Mouse (Mus musculus) embryonic facial prominence, embryonic 15.5 days (tissue): ENCODE results near the gene Kmt2e. TPM values are rescaled to one million over a fixed set of nuclear protein-coding genes. Genes with fewer than 3 reads are reported as not detected.

Experiments
- ATAC-seq: fragments of 200-750 bp; cut with Nextera tagmentation; 2 replicates; pipeline ENCODE4 v1.8.0; 2017; ENCODE audit warnings: low read depth, moderate TSS enrichment; ENCODE audit not compliant: insufficient number of reproducible peaks, low FRiP score, low TSS enrichment
- H3K27ac ChIP-seq: fragments of 300-500 bp; sonication (generic); replicated peaks from 2 replicates; pipeline ENCODE4 v1.5.1; 2015; ENCODE audit warnings: mild to moderate bottlenecking, inconsistent platforms
- H3K27me3 ChIP-seq: fragments of 300-500 bp; sonication (generic); 2 replicates; pipeline ENCODE4 v1.6.1; 2015; ENCODE audit warnings: inconsistent platforms
- H3K36me3 ChIP-seq: fragments of 300-500 bp; sonication (generic); 2 replicates; pipeline ENCODE4 v1.6.1; 2015; ENCODE audit warnings: mild to moderate bottlenecking, inconsistent platforms
- H3K4me1 ChIP-seq: fragments of 300-500 bp; sonication (generic); 2 replicates; pipeline ENCODE4 v1.6.1; 2015; ENCODE audit warnings: inconsistent platforms
- H3K4me2 ChIP-seq: fragments of 300-500 bp; sonication (generic); replicated peaks from 2 replicates; pipeline ENCODE4 v1.6.1; 2015; ENCODE audit warnings: mild to moderate bottlenecking, inconsistent platforms
- H3K4me3 ChIP-seq: fragments of 300-500 bp; sonication (generic); replicated peaks from 2 replicates; pipeline ENCODE4 v1.5.1; 2015; ENCODE audit warnings: mild to moderate bottlenecking, inconsistent platforms
- H3K9ac ChIP-seq: fragments of 300-500 bp; sonication (generic); 2 replicates; pipeline ENCODE4 v1.6.1; 2015; ENCODE audit warnings: inconsistent platforms
- H3K9me3 ChIP-seq: fragments of 300-500 bp; sonication (generic); replicated peaks from 2 replicates; pipeline ENCODE4 v1.6.1; 2016; ENCODE audit warnings: inconsistent platforms
- WGBS: fragments of 180-500 bp; shearing (Covaris S2); methylation state at CpG from one replicate; pipeline ENCODE4 v1.1.7; 2015; 5-methylcytosine and 5-hydroxymethylcytosine counted together
- polyA plus RNA-seq: library from polyadenylated mRNA; unstranded; fragments of >200 nt; fragmentation: Nextera tagmentation; extraction: Ambion mirVana; gene quantifications from 2 replicates; pipeline ENCODE4 v1.2.1, GENCODE M21; 2015

Gene Kmt2e
- polyA plus RNA-seq, 1 experiment from 2014 or later, result 109 TPM

DNA sequence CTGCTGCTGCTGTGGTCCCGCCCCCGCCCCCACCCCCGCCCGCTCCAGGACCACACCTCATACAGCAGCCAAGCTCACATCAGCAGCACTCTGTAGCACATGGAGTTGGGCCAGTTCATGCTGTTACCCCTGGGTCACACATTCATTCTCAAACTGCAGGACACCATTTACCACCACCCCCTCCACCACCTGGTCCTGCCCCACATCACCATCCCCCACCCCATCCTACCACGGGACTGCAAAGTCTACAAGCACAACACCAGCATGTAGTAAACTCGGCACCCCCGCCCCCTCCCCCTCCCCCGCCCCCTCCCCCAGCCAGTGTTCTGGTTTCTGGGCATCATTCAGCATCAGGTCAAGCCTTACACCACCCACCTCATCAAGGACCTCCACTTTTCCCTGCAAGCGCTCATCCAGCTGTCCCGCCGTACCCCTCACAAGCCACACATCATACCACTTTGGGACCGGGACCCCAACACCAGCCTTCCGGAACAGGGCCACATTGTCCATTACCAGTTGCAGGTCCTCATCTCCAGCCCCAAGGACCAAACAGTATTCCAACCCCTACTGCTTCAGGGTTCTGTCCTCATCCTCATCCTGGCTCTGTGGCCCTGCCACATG lies 68.2 kb downstream of the Kmt2e start:
- Histone ChIP-seq H3K27ac (no peak overlapping the region), H3K9me3 (no peaks in the 10 kb centered on the region), H3K27me3 (no peaks in the 10 kb centered on the region), H3K4me3 (no peak overlapping the region), H3K36me3 (peaks cover 50% of the 10 kb centered on the region), H3K4me2 (no peak overlapping the region), H3K9ac (no peak overlapping the region), H3K4me1 (peaks cover 8% of the 10 kb centered on the region; the same call in 1 of the 2 replicates)
- ATAC-seq, result peak; percentile 57; the same call in 1 of the 2 replicates
- 55% methylated on average over 12 of the region's 13 CpGs for WGBS

DNA sequence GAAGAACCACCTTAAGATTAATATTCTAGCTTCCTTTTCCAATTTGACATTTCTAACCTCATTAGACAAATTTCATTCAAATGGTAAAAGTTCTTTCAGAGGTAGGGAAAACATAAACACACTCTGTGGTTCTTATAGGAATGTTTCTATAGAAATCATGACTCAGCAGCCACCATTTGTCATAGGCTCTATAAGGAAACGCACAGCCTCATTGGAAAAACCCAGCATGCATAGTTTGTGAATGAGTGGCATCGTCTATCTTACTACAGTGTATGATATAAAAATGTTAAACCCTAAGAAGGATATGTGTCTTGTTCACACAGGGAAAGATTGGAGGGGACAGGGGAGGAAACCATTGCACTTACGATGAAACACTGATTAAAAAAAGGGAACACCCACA lies 71.3 kb downstream of the Kmt2e start:
- Histone ChIP-seq H3K9me3 (no peaks in the 10 kb centered on the region), H3K36me3 (peaks cover 39% of the 10 kb centered on the region), H3K4me2 (no peak overlapping the region), H3K27me3 (no peaks in the 10 kb centered on the region), H3K4me3 (no peak overlapping the region), H3K27ac (no peak overlapping the region), H3K4me1 (peaks cover 8% of the 10 kb centered on the region; the same call in 1 of the 2 replicates), H3K9ac (no peak overlapping the region)
- WGBS, result 86% methylated on average over 3 of the region's 3 CpGs
- ATAC-seq, result no peak

DNA sequence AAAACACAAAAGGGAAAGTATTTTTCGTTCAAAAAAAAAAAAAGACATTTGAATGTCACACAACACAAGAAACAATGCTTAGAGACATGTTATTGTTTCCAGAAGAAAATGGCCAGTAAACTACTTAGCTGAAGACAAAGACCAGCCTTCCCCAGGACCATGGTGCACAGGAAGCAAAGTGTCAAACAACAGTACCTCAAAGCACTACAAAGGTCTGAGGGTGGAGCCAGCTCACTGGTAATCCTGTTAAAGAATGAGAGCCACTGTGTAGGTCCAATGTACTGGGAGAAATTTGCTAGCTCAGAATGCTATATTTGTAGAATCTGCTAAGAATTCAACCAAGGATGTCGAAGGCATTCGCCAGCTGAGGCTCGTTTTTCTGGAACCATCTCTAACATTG lies 73.0 kb downstream of the Kmt2e start:
- ATAC-seq, result no peak
- WGBS, result 76% methylated on average over 4 of the region's 4 CpGs
- no peaks in the 10 kb centered on the region for H3K27me3 ChIP-seq
- H3K4me2 ChIP-seq, result no peak overlapping the region
- no peak overlapping the region for H3K27ac ChIP-seq
- peaks cover 23% of the 10 kb centered on the region for H3K36me3 ChIP-seq
- H3K9ac ChIP-seq, result no peak overlapping the region
- no peak overlapping the region for H3K4me3 ChIP-seq
- H3K4me1 ChIP-seq, result peaks cover under 1% of the 10 kb centered on the region; the same call in 1 of the 2 replicates
- H3K9me3 ChIP-seq, result no peaks in the 10 kb centered on the region

DNA sequence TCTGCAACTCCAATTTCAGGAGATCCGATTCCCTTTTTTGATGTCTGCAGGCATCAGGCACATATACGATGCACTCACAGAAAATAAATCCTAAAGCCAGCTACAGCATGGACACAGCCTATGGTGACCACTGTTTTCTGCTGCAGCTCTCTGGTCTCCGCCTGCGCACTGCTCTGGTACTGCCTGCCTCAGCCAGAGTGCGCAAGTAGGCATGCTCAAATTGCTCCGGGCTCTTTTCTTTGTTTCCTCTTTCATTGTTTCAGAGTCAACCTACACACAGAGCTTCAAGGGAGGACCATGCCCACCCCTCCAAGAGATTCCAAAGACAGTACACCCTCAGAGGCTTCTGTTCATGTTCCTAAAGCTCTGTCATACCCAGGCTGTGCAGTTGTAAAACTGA lies 74.4 kb downstream of the Kmt2e start:
- Histone ChIP-seq H3K4me3 (no peak overlapping the region), H3K27me3 (no peaks in the 10 kb centered on the region), H3K36me3 (peaks cover 30% of the 10 kb centered on the region; the same call in 1 of the 2 replicates), H3K9ac (no peak overlapping the region), H3K4me2 (no peak overlapping the region), H3K4me1 (no peaks in the 10 kb centered on the region), H3K9me3 (no peaks in the 10 kb centered on the region), H3K27ac (no peak overlapping the region)
- WGBS, result 86% methylated on average over 6 of the region's 6 CpGs
- ATAC-seq, result no peak

DNA sequence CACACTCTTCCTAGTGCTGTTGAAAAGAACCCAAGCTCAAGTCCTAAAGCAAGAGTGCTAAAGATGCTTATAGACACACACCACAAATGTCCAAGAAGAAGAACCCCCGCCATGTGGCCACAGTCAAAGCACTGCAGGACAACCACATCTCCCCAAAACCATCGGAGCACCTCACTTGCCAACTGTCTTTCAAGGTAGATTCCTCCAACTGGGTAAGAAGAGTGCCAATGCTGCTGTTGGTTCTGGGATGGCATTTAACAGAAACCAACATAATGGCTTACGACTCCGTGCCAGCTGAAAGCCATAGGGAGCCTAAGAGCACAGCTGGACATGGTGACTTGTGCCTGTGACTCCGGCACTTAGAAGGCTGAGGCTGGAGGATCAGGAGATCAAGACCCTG lies 77.2 kb downstream of the Kmt2e start:
- H3K4me2 ChIP-seq, result no peak overlapping the region
- H3K9ac ChIP-seq, result no peak overlapping the region
- H3K4me3 ChIP-seq, result no peak overlapping the region
- WGBS, result 92% methylated on average over 5 of the region's 5 CpGs
- H3K27ac ChIP-seq, result no peak overlapping the region
- H3K36me3 ChIP-seq, result peaks cover 49% of the 10 kb centered on the region
- no peaks in the 10 kb centered on the region for H3K9me3 ChIP-seq
- no peaks in the 10 kb centered on the region for H3K4me1 ChIP-seq
- no peak for ATAC-seq
- no peaks in the 10 kb centered on the region for H3K27me3 ChIP-seq

DNA sequence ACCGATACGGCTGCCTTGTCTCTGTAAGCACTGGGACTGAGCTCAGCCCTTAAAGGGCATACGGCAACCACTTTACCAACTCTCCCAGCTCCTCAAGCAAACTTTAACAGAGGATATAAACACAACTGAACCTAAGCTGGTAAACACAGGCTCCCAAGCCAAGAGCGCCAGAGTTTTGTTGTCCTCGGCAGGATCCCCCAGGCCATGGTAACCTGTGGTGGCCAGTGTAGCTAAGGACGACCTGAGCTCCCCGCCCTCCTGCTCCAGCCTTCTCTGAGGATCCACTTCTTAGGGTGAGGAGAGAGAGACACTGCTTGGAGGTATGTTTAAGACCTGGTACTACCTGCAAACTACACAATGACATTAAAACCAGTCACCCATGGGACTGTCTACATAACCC lies 78.3 kb downstream of the Kmt2e start:
- no peaks in the 10 kb centered on the region for H3K9me3 ChIP-seq
- no peak overlapping the region for H3K4me3 ChIP-seq
- H3K4me2 ChIP-seq, result no peak overlapping the region
- H3K9ac ChIP-seq, result no peak overlapping the region
- WGBS, result 85% methylated on average over 6 of the region's 7 CpGs
- ATAC-seq, result no peak
- no peaks in the 10 kb centered on the region for H3K27me3 ChIP-seq
- H3K4me1 ChIP-seq, result no peaks in the 10 kb centered on the region
- H3K27ac ChIP-seq, result no peak overlapping the region
- peaks cover 51% of the 10 kb centered on the region for H3K36me3 ChIP-seq

DNA sequence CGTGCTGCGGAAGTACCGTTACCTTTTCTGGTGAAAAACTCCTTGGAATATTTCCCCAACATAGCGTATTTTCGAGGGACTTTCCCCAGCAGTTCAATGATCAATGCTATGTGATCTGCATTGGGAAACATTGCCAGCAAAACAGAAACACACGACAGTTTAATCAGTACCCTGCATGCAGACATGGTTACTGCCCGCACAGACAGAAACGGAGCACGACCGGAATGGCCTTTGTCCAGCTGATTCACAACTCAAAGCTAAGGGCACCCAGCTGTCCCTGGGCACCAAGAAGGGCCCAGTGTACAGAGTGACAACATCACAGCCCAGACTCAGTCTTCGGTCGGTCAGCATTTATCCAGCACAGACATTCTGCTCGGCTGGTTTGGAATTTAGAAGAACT lies 79.2 kb downstream of the Kmt2e start:
- Histone ChIP-seq H3K4me3 (no peak overlapping the region), H3K9me3 (no peaks in the 10 kb centered on the region), H3K27me3 (no peaks in the 10 kb centered on the region), H3K36me3 (peaks cover 57% of the 10 kb centered on the region), H3K4me2 (no peak overlapping the region), H3K9ac (no peak overlapping the region), H3K4me1 (no peaks in the 10 kb centered on the region), H3K27ac (no peak overlapping the region)
- ATAC-seq, result no peak
- WGBS, result 89% methylated on average over 13 of the region's 13 CpGs

DNA sequence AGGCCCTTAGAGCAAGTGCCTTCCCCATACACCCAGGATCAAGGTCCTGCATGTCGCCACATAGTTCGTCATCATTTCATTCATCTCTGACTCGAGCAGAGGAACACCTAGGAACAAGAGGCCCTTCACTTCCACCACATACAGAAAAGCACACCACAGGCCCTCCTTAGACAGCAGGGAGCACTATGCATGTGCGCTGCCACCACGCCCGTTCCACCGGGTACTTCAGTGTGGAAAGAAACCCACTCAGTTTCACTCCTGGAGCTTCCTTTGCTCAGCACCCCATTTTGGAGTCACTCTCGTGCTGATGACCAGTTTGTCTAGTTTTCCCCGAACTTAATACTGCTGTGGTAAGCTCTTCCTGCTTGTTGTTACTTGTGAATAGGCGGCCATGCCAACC lies 80.8 kb downstream of the Kmt2e start:
- WGBS, result 83% methylated on average over 10 of the region's 10 CpGs

DNA sequence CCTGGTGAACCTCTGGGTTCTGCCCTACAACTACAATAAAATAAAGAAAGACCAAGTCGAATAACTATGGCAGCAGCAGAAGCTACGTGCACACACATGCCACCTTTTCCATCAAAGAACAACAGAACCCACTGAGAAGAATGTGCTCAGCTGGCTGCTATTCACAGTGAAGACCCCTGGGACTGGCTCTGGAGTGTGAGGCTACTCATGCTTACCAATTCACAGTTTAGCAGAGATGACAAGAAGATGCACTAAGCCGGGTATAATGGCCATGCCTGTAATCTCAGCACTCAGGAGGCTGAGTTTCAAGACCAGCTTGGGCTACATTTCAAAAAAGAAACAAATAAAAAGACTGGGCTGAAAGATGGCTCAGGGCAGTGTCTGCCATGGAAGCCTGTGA lies 82.7 kb downstream of the Kmt2e start:
- no peak overlapping the region for H3K9ac ChIP-seq
- no peak for ATAC-seq
- H3K27me3 ChIP-seq, result no peaks in the 10 kb centered on the region
- WGBS, result 79% methylated on average over 3 of the region's 3 CpGs
- H3K4me2 ChIP-seq, result no peak overlapping the region
- no peak overlapping the region for H3K27ac ChIP-seq
- H3K4me3 ChIP-seq, result no peak overlapping the region
- no peaks in the 10 kb centered on the region for H3K4me1 ChIP-seq
- H3K36me3 ChIP-seq, result peaks cover 52% of the 10 kb centered on the region
- H3K9me3 ChIP-seq, result no peaks in the 10 kb centered on the region

More for the DNA sequence above, 80.8 kb downstream of the Kmt2e start:
- H3K9ac ChIP-seq, result no peak overlapping the region
- H3K27me3 ChIP-seq, result no peaks in the 10 kb centered on the region
- H3K27ac ChIP-seq, result no peak overlapping the region
- peaks cover 47% of the 10 kb centered on the region for H3K36me3 ChIP-seq
- H3K4me2 ChIP-seq, result no peak overlapping the region
- no peak for ATAC-seq
- H3K9me3 ChIP-seq, result no peaks in the 10 kb centered on the region
- no peak overlapping the region for H3K4me3 ChIP-seq
- H3K4me1 ChIP-seq, result no peaks in the 10 kb centered on the region

DNA sequence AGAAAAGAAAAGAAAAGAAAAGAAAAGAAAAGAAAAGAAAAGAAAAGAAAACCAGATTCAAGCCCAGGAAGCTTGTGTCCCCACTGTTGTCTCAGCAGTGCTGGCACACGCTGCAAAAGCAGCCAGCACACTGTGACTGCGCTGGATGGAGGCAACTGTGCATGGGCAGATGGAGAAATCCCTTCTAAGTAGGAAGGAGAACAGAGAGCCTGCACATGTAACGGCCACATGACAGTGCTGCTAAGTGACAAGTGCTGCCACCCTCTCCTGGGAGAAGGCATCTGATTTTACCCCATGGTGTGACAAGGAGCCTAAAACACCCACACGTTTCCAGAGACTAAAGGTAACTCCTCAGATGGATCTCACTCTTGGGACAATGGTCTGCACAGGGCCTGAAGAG lies 83.6 kb downstream of the Kmt2e start:
- no peak for ATAC-seq
- H3K4me2 ChIP-seq, result no peak overlapping the region
- H3K4me3 ChIP-seq, result no peak overlapping the region
- no peaks in the 10 kb centered on the region for H3K9me3 ChIP-seq
- H3K36me3 ChIP-seq, result peaks cover 55% of the 10 kb centered on the region
- H3K9ac ChIP-seq, result no peak overlapping the region
- no peak overlapping the region for H3K27ac ChIP-seq
- no peaks in the 10 kb centered on the region for H3K27me3 ChIP-seq
- no peaks in the 10 kb centered on the region for H3K4me1 ChIP-seq
- WGBS, result 80% methylated on average over 4 of the region's 4 CpGs

DNA sequence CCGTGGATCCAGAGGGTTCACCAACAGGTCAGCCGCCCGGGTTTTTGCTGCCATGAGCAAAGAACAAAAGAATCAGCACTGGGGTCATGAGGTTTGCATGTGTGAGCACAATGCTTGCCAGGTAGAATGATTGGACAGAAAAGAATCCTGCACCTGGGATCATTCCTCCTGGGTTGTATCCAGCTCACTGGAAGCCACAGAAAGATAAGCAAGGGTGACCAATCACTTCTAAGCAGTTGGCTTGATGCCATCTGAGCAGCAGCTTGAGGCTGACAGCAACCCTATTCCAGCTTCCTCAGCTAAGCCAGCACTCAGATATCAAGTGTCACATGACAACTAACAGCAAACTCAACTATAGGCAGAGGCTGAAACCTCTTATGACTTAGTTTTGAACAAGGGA lies 84.4 kb downstream of the Kmt2e start:
- H3K9ac ChIP-seq, result no peak overlapping the region
- peak; percentile 66 for ATAC-seq
- H3K4me2 ChIP-seq, result no peak overlapping the region
- H3K27ac ChIP-seq, result no peak overlapping the region
- WGBS, result 52% methylated on average over 3 of the region's 3 CpGs
- peaks cover 50% of the 10 kb centered on the region for H3K36me3 ChIP-seq
- H3K4me3 ChIP-seq, result no peak overlapping the region
- no peaks in the 10 kb centered on the region for H3K4me1 ChIP-seq
- H3K27me3 ChIP-seq, result no peaks in the 10 kb centered on the region
- no peaks in the 10 kb centered on the region for H3K9me3 ChIP-seq

DNA sequence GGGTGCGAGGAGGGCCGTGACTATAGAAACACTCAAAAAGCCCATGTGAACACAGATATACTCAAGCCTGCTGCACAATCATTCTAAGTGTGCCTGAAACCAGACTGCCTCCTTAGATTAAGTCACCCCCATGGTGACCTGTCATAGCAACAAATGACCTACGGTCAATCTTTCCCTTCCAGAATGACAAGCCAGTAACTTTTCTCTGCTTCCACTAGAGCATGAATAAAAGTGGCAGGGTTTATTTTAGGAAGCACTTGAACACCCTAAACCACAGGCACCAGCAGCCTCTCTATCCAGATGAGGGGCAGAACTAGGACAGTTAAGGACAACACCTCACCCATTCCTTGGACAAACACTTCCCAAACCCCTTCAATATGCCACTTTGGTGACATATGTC lies 85.4 kb downstream of the Kmt2e start:
- no peak overlapping the region for H3K4me3 ChIP-seq
- 88% methylated on average over 3 of the region's 3 CpGs for WGBS
- H3K9ac ChIP-seq, result no peak overlapping the region
- H3K36me3 ChIP-seq, result peaks cover 48% of the 10 kb centered on the region
- no peaks in the 10 kb centered on the region for H3K27me3 ChIP-seq
- no peak for ATAC-seq
- H3K4me1 ChIP-seq, result no peaks in the 10 kb centered on the region
- H3K4me2 ChIP-seq, result no peak overlapping the region
- no peak overlapping the region for H3K27ac ChIP-seq
- no peaks in the 10 kb centered on the region for H3K9me3 ChIP-seq
